8 mouse cellular contexts compared by ENCODE assay signal in the genomic region with DNA sequence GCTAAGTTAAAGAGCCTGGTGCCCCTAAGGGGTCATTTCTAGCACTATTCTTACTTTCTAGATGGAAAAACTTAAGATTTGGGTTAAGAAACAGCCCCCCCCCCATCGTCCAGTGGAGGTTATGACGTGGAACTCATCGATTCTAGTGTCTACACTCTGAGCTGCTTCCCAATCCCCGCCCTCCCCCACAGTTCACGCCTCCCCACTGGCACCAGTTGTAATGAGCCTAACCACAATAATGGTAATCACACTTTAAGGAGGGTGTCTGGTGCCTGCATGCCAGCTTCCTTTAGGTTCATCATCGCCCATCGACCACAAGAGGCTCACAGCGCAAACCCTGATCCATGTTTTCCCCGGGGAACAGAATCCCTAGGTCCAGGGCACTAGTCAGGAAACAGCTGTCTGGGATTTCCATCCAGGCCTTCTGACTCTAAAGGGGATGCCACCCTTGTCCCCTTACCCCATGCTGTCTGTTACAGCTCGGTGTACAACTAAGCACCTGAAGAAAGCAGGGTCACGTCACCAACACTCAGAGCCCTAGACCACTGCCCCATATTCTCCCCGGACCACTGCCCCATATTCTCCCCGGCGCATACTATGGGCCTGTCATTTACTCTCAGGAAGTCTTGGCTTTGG. TPM values are rescaled to one million over a fixed set of nuclear protein-coding genes. Genes with fewer than 3 reads are reported as not detected.
A peak's percentile ranks its signal among the peaks of the same experiment; 100 is the strongest.
DNase-seq lines count a peak whose midpoint lies in the region; ATAC-seq and TF ChIP-seq lines count a peak whose summit lies in the region.

No protein-coding gene starts in this region.

- TF ChIP-seq CTCF in thymus, adult 2 months (IDR thresholded peaks at IDR 0.05; ENCODE audit: borderline replicate concordance, control insufficient read depth, extremely low read depth, insufficient read depth, low read length, poor library complexity): no peak

- H3K4me1 ChIP-seq in thymus, adult 2 months (replicated peaks; ENCODE audit: control insufficient read depth, insufficient read depth, low read length): peaks cover 42% of the 10 kb centered on the region
- peaks cover 68% of the 10 kb centered on the region for H3K4me1 ChIP-seq in liver, embryonic 15.5 days (replicated peaks)

- intact Hi-C loops in left cerebral cortex, postnatal 36 days (cut with DNase I): loop anchor here (2.0 kb wide), 1 partner anchor 17 kb away; no protein-coding TSS in a partner anchor

- no peak overlapping the region for H3K4me3 ChIP-seq in thymus, adult 2 months (ENCODE audit: control insufficient read depth, insufficient read depth, low read length)
- no peak overlapping the region for H3K4me3 ChIP-seq in liver, embryonic 15.5 days (replicated peaks)

- no peaks in the 10 kb centered on the region for H3K9me3 ChIP-seq in liver, embryonic 15.5 days (replicated peaks)

- H3K9ac ChIP-seq in liver, embryonic 15.5 days: no peak overlapping the region

- TF ChIP-seq POLR2A in thymus, adult 2 months (IDR thresholded peaks at IDR 0.05; ENCODE audit: control insufficient read depth, extremely low read depth, insufficient read depth, low read length, poor library complexity): no peak

- H3K27me3 ChIP-seq in thymus, adult 2 months (ENCODE audit: control insufficient read depth, insufficient read depth, low read length): no peaks in the 10 kb centered on the region
- peaks cover 43% of the 10 kb centered on the region for H3K27me3 ChIP-seq in liver, embryonic 15.5 days

- peak overlapping the region; percentile 99; the same call in 1 of the 2 replicates for H3K4me2 ChIP-seq in liver, embryonic 15.5 days

- DNase-seq in cerebellum, adult 11 months: peak; percentile 34
- DNase-seq in cerebellum, postnatal 14 days: no peak
- DNase-seq in thymus, adult 2 months: no peak
- no peak for DNase-seq in thymus, postnatal 0 days (ENCODE audit: low spot score)
- DNase-seq in embryo, embryonic 9.5 days (ENCODE audit: extremely low spot score): no peak
- no peak for DNase-seq in left cerebral cortex, postnatal 36 days (ENCODE audit: low spot score in 2 of 2)

- H3K36me3 ChIP-seq in thymus, adult 2 months (ENCODE audit: control insufficient read depth, insufficient read depth, low read length): no peaks in the 10 kb centered on the region
- no peaks in the 10 kb centered on the region for H3K36me3 ChIP-seq in liver, embryonic 15.5 days (replicated peaks)

- H3K27ac ChIP-seq in thymus, adult 2 months (ENCODE audit: control insufficient read depth, insufficient read depth, low read length): peak overlapping the region; percentile 7; the same call in 1 of the 2 replicates
- H3K27ac ChIP-seq in liver, embryonic 15.5 days (replicated peaks): no peak overlapping the region

- ATAC-seq in liver, embryonic 15.5 days (ENCODE audit: insufficient read depth): no peak
- no peak for ATAC-seq in erythroblast, adult 5-6 weeks (replicated peaks; ENCODE audit: low FRiP score, poor library complexity, severe bottlenecking)

- 37% methylated on average over 14 of the region's 14 CpGs for WGBS in thymus, adult 2 months
- WGBS in liver, embryonic 15.5 days (ENCODE audit: insufficient replicate concordance): 64% methylated on average over 14 of the region's 14 CpGs

RNA-seq across cellular contexts. Expression of a gene that starts 2.4 kb away (rescaled TPM):
- 74.6 and 84.2 TPM in 2 replicates for polyA plus RNA-seq in thymus, adult 2 months (2012; rRNA removed)
- polyA plus RNA-seq in thymus, postnatal 0 days (2015; fragmentation: Nextera tagmentation; extraction: Ambion mirVana): 15.9 and 18.2 TPM in 2 replicates
- polyA plus RNA-seq in liver, embryonic 15.5 days (2015; fragmentation: Nextera tagmentation; extraction: Ambion mirVana): 6.7 and 7.7 TPM in 2 replicates
- total RNA-seq in erythroblast, adult 5-6 weeks (2015; ENCODE audit: low replicate concordance): 3.3 and 7.3 TPM in 2 replicates
- 7.7 and 17.0 TPM in 2 replicates for total RNA-seq in erythroblast, adult 5-6 weeks (2017; ENCODE audit: low replicate concordance)
- 100 to 1,000 TPM; 288 TPM for total RNA-seq in left cerebral cortex, postnatal 36 days (2021)

RNA-seq across cellular contexts. Expression of a gene that starts 8.4 kb away (rescaled TPM):
- 48.0 and 55.1 TPM in 2 replicates for polyA plus RNA-seq in thymus, adult 2 months (2012; rRNA removed)
- 112 and 123 TPM in 2 replicates for polyA plus RNA-seq in thymus, postnatal 0 days (2015; fragmentation: Nextera tagmentation; extraction: Ambion mirVana)
- 32.1 and 32.6 TPM in 2 replicates for polyA plus RNA-seq in liver, embryonic 15.5 days (2015; fragmentation: Nextera tagmentation; extraction: Ambion mirVana)
- 8.3 and 12.7 TPM in 2 replicates for total RNA-seq in erythroblast, adult 5-6 weeks (2015; ENCODE audit: low replicate concordance)
- total RNA-seq in erythroblast, adult 5-6 weeks (2017; ENCODE audit: low replicate concordance): 10.7 and 14.2 TPM in 2 replicates
- 10 to 100 TPM; 75.7 to 90.0 TPM for total RNA-seq in left cerebral cortex, postnatal 36 days (2021)

RNA-seq across cellular contexts. Expression of a gene that starts 32.8 kb away (rescaled TPM):
- 0.28 and 0.35 TPM in 2 replicates for polyA plus RNA-seq in thymus, adult 2 months (2012; rRNA removed)
- 3.1 and 3.5 TPM in 2 replicates for polyA plus RNA-seq in thymus, postnatal 0 days (2015; fragmentation: Nextera tagmentation; extraction: Ambion mirVana)
- 1.1 TPM in 2 replicates for polyA plus RNA-seq in liver, embryonic 15.5 days (2015; fragmentation: Nextera tagmentation; extraction: Ambion mirVana)
- not detected in 2 replicates for total RNA-seq in erythroblast, adult 5-6 weeks (2015; ENCODE audit: low replicate concordance)
- total RNA-seq in erythroblast, adult 5-6 weeks (2017; ENCODE audit: low replicate concordance): not detected in 2 replicates
- 1 to 10 TPM; 1.6 to 1.7 TPM for total RNA-seq in left cerebral cortex, postnatal 36 days (2021)

RNA-seq across cellular contexts. Expression of a gene that starts 51.2 kb away (rescaled TPM):
- 91.8 and 101 TPM in 2 replicates for polyA plus RNA-seq in thymus, adult 2 months (2012; rRNA removed)
- polyA plus RNA-seq in thymus, postnatal 0 days (2015; fragmentation: Nextera tagmentation; extraction: Ambion mirVana): 173 and 202 TPM in 2 replicates
- polyA plus RNA-seq in liver, embryonic 15.5 days (2015; fragmentation: Nextera tagmentation; extraction: Ambion mirVana): 79.2 and 82.0 TPM in 2 replicates
- total RNA-seq in erythroblast, adult 5-6 weeks (2015; ENCODE audit: low replicate concordance): 40.5 and 74.0 TPM in 2 replicates
- 130 and 133 TPM in 2 replicates for total RNA-seq in erythroblast, adult 5-6 weeks (2017; ENCODE audit: low replicate concordance)
- total RNA-seq in left cerebral cortex, postnatal 36 days (2021): 100 to 1,000 TPM; 134 to 159 TPM
